ENCODE assay signal across 21 mouse cellular contexts in genomic region chr1:13928679-13929078, GRCm38 (mm10).
DNase-seq lines count a peak whose midpoint lies in the region; ATAC-seq and TF ChIP-seq lines count a peak whose summit lies in the region.
"Had no signal": no experiment of that assay in that cellular context is flagged by ENCODE, and none has a peak within 500 bp of the region (broad histone marks: within the 10 kb centered on the region; RNA-seq: fewer than 3 reads in every experiment).

No protein-coding gene starts in this region.

- H3K4me2 ChIP-seq in lung, embryonic 16.5 days (ENCODE audit: low read depth, low read length) = no peak overlapping the region
- H3K4me2 ChIP-seq: embryonic facial prominence, embryonic 12.5 days; forebrain, embryonic 12.5 days had no signal

- H3K9ac ChIP-seq in lung, embryonic 16.5 days (ENCODE audit: low read length) = no peak overlapping the region
- H3K9ac ChIP-seq: embryonic facial prominence, embryonic 12.5 days; forebrain, embryonic 12.5 days had no signal

- DNase-seq in lung, postnatal 10 days = no peak
- DNase-seq in lung, postnatal 25 days (ENCODE audit: low spot score) = peak; percentile 0
- no peak for DNase-seq in lung, adult 2 months
- no peak for DNase-seq in adrenal gland, postnatal 14 days
- DNase-seq: adrenal gland, adult 2 months; adrenal gland, postnatal 10 days; adrenal gland, postnatal 36 days; cerebellum, adult 11-12 months; cerebellum, adult 2 months; cerebellum, adult 9-10 months; cerebellum, postnatal 10 days; cerebellum, postnatal 25 days had no signal

- no peak for TF ChIP-seq CTCF in lung, adult 2 months (IDR thresholded peaks at IDR 0.05; ENCODE audit: insufficient read depth, low read length)
- TF ChIP-seq CTCF in embryonic fibroblast, embryonic 13.5 days (IDR thresholded peaks at IDR 0.05; ENCODE audit: borderline replicate concordance, insufficient read depth, low read length) = no peak

- no peak overlapping the region for H3K27ac ChIP-seq in lung, embryonic 16.5 days (ENCODE audit: low read length)
- peak overlapping the region; percentile 37; the same call in 1 of the 2 replicates for H3K27ac ChIP-seq in embryonic fibroblast, embryonic 13.5 days (ENCODE audit: insufficient read depth, low read length)
- H3K27ac ChIP-seq: embryonic facial prominence, embryonic 10.5 days; embryonic facial prominence, embryonic 12.5 days; forebrain, embryonic 10.5 days; forebrain, embryonic 12.5 days had no signal

- TF ChIP-seq POLR2A in lung, adult 2 months (IDR thresholded peaks at IDR 0.05; ENCODE audit: borderline replicate concordance, extremely low read depth, low read depth, low read length) = no peak
- TF ChIP-seq POLR2A in embryonic fibroblast, embryonic 13.5 days (IDR thresholded peaks at IDR 0.05; ENCODE audit: low read depth, low read length) = no peak

- peak; percentile 59 for ATAC-seq in lung, embryonic 16.5 days (ENCODE audit: low read depth)
- ATAC-seq: forebrain, embryonic 14.5 days; forebrain, embryonic 16.5 days had no signal

- WGBS in lung, embryonic 16.5 days = 52% methylated on average over 2 of the region's 2 CpGs
- WGBS in lung, adult 2 months = 75% methylated on average over 2 of the region's 2 CpGs

- H3K27me3 ChIP-seq in lung, embryonic 16.5 days (ENCODE audit: control insufficient read depth, insufficient read depth, low read depth, low read length) = no peaks in the 10 kb centered on the region
- H3K27me3 ChIP-seq: embryonic facial prominence, embryonic 12.5 days; forebrain, embryonic 12.5 days had no signal

- H3K4me1 ChIP-seq in lung, embryonic 16.5 days (replicated peaks; ENCODE audit: control insufficient read depth, insufficient read depth, low read length) = no peaks in the 10 kb centered on the region
- H3K4me1 ChIP-seq in lung, adult 2 months (ENCODE audit: control insufficient read depth, insufficient read depth, low read length) = no peaks in the 10 kb centered on the region
- peaks cover 8% of the 10 kb centered on the region for H3K4me1 ChIP-seq in embryonic fibroblast, embryonic 13.5 days (ENCODE audit: control insufficient read depth, insufficient read depth, low read length)
- H3K4me1 ChIP-seq: embryonic facial prominence, embryonic 10.5 days; embryonic facial prominence, embryonic 12.5 days; forebrain, embryonic 10.5 days; forebrain, embryonic 12.5 days had no signal

- no peaks in the 10 kb centered on the region for H3K36me3 ChIP-seq in lung, embryonic 16.5 days (ENCODE audit: control insufficient read depth, insufficient read depth, low read length)
- H3K36me3 ChIP-seq: embryonic facial prominence, embryonic 10.5 days; embryonic facial prominence, embryonic 12.5 days; forebrain, embryonic 10.5 days; forebrain, embryonic 12.5 days had no signal

- no peak overlapping the region for H3K4me3 ChIP-seq in lung, embryonic 16.5 days (ENCODE audit: low read length)
- no peak overlapping the region for H3K4me3 ChIP-seq in lung, adult 2 months (replicated peaks; ENCODE audit: extremely low read depth, low read depth, low read length)
- no peak overlapping the region for H3K4me3 ChIP-seq in embryonic fibroblast, embryonic 13.5 days (ENCODE audit: insufficient read depth, low read length)
- H3K4me3 ChIP-seq: embryonic facial prominence, embryonic 10.5 days; embryonic facial prominence, embryonic 12.5 days; erythroblast, embryonic 14.5 days; forebrain, embryonic 10.5 days; forebrain, embryonic 12.5 days had no signal

- no peaks in the 10 kb centered on the region for H3K9me3 ChIP-seq in lung, embryonic 16.5 days (ENCODE audit: control insufficient read depth, low read length)
- H3K9me3 ChIP-seq: embryonic facial prominence, embryonic 10.5 days; embryonic facial prominence, embryonic 12.5 days; forebrain, embryonic 10.5 days; forebrain, embryonic 12.5 days had no signal
